Mouse (Mus musculus) gastrocnemius, postnatal 10 days (tissue): ENCODE results near the gene 2300002M23Rik. TPM values are rescaled to one million over a fixed set of nuclear protein-coding genes. Genes with fewer than 3 reads are reported as not detected.
A peak's percentile ranks its signal among the peaks of the same experiment; 100 is the strongest.

Source experiments
- DNase-seq: peaks from one replicate; pipeline ENCODE4 v3.0.0; 2021; ENCODE audit warnings: mixed read lengths
- long read RNA-seq, 2 experiments: library from polyadenylated mRNA; stranded (forward); transcript quantifications; one replicate each; pipeline ENCODE4 v2.0.0; 2021
- total RNA-seq, 2 experiments: library from RNA; stranded (reverse); gene quantifications; 2 replicates each; pipeline ENCODE4 v1.2.3; 2021

The 2300002M23Rik gene
- total RNA-seq = not detected
- long read RNA-seq, experiment 1 = 0 reads
- long read RNA-seq, experiment 2 = 0 reads

GRCm38 (mm10) chr17:35567150-35567549 is at the start of gene 2300002M23Rik:
Gene 2300002M23Rik, plus strand, starts transcription at chr17:35567450.
- DNase-seq = no peak

GRCm38 (mm10) chr17:35517526-35517925 is 49.7 kb upstream of the 2300002M23Rik start:
- no peak for DNase-seq

GRCm38 (mm10) chr17:35524354-35524753 is 42.9 kb upstream of the 2300002M23Rik start:
- peak; percentile 29 for DNase-seq

- DNase-seq = no peak
Measured at GRCm38 (mm10) chr17:35526644-35527043, 40.6 kb upstream of the 2300002M23Rik start.

DNA sequence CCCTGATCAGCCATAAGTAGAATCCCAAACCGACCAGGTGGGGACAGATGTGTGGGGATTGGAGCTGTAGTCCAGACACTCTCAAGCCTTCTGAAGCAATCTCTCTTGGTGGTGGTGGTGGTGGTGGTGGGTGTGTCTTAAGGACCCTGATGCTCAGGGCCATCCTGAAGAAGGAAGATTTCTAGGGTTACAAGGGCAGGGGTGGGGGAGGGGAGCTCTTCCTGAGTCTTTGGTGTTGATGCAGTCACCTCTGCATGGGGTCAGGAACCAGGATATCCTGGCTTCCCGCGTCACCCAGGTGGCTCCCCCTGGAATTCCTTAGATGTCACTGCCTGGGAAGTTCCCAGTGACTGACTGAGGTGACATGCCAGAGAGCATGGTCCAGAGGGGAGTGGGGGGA is 34.9 kb upstream of the 2300002M23Rik start:
- no peak for DNase-seq

DNA sequence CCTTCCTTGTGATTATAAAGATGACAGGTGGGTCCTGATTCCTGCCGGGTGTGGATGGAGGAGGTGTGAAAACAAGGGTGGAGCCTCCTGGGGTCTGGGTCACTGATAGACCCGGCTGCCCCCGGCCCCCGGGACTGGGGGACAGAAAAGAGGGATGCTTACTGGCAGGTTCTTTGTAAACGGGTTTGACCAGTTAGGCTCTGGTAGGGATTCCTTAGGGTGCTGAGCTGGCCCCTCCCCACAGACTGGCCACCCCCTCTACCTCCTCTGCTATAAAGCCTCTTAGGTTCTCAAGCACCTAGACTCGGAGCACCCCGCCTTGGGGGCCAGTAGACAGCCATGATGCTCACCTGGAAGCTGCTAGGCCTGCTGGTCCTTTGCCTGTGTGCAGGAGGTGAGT is 34.3 kb upstream of the 2300002M23Rik start, which contains the start of gene Psors1c2:
Psors1c2 (plus strand) TSS at position 301 of the 400 bp plus-strand sequence.
- DNase-seq = no peak

DNA sequence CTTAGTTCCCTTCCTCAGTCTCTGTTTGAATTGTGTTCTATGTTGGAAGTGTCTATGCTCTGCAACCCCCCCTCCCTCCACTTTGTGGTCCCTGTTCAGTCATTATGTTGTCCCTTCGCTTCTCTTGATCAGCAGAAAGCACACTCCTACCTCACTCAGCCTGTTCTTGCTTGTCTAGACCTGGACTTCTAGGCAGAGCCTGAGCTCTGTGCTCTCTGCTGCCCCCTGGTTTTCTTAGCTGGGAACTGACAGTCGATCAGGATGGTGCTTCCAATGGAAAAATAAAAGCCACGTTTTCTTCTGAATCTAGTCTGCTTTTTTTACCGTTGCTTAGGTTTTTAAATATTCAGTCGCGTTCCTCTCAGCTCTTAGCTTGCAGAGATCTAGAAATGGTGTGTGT is 32.9 kb upstream of the 2300002M23Rik start:
- DNase-seq = peak; percentile 72

DNA sequence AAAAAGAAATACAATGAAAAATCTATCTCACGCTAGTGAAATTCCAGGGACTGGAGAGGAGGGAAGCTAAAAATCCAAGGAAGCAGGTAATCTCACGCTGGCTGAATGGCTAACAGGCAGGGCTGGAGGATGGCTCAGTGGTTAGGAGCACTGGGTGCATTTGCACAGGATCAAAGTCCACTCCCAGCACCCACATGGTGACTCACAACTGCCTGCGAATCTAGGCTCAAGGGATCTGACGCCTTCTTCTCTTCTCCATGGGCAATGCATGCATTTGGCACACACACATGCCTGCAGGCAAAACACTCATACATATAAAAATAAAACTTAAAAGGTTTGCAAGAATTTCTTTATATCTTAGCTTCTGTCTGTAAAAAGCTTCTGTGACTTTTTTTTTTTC is 29.8 kb upstream of the 2300002M23Rik start:
- DNase-seq = no peak

- DNase-seq = no peak
Measured at GRCm38 (mm10) chr17:35538476-35538875, 28.8 kb upstream of the 2300002M23Rik start.

- no peak for DNase-seq
Measured at GRCm38 (mm10) chr17:35539540-35539939, 27.7 kb upstream of the 2300002M23Rik start.

DNA sequence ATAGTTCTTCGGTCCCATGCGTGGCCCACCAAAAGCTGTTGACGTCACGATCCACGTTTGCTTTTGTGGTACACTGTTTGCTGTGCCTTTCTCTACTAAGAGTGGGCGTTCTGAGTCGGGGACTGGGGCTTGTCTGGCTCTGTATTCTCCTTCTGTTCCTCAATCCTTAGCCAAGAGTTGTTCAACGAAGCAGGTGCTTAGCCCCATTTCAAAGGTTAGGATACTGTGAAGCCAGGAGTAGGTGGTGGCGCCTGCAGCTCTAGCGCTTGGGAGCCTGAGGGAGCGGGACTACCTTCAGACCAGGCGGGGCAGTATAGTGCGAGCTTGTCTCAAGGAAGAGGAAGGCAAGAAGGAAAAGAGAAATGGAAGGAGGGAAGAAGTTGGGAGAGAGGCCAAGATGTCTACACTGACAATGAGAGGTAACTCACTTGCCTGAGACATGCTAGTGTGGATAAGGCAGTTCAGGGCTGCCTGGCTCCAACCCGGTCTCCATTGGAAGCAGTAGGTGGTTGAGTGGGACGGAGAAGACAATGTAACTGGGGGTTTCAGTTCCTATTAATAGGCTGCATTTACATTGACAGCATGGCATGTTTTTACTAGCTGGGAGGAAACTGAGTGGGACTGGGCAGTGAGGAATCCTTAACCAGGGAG is 24.4 kb upstream of the 2300002M23Rik start:
- no peak for DNase-seq

GRCm38 (mm10) chr17:35543412-35543861 is 23.8 kb upstream of the 2300002M23Rik start:
- no peak for DNase-seq

DNA sequence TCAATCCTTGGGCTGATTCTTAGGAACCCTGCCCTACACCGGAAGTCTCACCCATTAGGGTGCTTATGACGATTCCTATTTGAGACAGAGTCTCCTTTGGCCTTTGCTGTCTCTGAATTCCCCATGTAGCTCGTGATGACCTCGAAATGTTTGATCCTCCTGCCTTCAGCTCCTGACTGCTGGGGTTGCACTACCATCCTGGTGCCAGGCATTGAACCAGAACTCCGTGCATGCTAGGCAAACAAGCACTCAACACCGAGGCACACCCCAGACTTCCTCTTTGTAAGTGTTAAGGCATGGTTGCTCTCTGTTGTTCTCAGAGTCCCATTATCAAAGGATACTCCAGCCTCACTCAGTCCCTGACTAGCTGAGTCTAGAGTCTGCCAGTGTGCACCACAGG is 23.2 kb upstream of the 2300002M23Rik start:
- DNase-seq = no peak

GRCm38 (mm10) chr17:35544680-35545079 is 22.6 kb upstream of the 2300002M23Rik start:
- peak; percentile 63 for DNase-seq

GRCm38 (mm10) chr17:35547465-35547864 is 19.8 kb upstream of the 2300002M23Rik start:
- DNase-seq = no peak

DNA sequence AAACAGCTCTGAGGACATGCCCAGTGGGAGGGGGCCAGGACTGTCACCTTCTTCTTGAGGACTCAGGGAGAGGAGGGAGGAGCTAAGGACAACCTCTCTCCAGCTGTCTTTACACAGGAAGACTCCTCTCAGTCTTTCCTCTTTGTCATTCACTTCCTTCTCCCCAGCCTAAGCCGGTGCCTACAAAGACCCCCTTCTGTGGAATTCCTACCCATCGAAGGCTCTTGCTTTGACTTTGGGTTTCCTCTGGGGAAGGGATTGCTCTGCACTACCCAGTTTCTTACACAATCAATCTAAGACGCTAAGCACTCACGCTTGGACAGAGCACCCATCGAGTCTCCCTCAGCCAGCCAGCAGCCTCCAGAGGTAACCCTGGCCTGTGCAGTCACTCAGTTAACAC is 18.6 kb upstream of the 2300002M23Rik start:
- DNase-seq = no peak

- DNase-seq = peak; percentile 73
Measured at GRCm38 (mm10) chr17:35549437-35550142, 17.7 kb upstream of the 2300002M23Rik start.

DNA sequence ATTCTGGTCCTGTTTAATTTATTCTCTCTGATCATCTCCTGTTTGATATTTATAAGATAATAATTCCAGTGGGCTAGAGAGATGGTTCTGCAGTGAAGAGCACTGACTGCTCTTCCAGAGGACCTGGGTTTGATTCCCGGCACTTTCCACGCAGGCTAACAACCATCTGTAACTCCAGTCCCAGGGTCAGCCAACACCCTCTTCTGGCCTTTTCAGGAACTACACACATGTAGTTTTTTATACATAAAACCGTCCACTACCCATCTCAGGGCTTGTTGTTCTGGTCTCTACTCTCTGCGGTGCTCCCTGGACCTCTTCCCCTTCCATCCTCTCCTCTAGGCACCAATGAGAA is 17.1 kb upstream of the 2300002M23Rik start:
- no peak for DNase-seq

DNA sequence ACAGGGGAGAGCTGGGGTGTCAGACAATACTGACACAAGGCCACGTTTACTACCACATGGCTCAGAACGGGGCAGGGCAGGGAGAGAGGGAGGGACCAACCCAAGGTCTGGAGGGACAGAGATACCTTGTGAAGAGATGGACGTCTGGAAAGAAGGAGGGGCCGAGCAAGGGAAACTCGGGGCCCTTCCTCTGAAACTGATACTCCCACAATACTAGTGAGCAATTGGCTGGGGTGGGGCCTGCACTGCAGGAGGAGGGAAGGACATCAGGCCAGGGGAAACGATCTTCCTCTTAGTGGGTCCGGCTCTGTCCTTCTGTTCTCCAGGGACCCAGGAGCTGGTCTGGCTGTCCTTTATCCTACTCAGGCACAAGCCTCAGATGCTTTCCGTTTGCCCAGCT is 16.4 kb upstream of the 2300002M23Rik start:
- no peak for DNase-seq

GRCm38 (mm10) chr17:35551881-35552414 is 15.3 kb upstream of the 2300002M23Rik start, which contains the start of gene Cdsn:
Gene Cdsn, plus strand, starts transcription at chr17:35552128.
- DNase-seq = no peak

GRCm38 (mm10) chr17:35554321-35554720 is 12.9 kb upstream of the 2300002M23Rik start:
- DNase-seq = no peak

DNA sequence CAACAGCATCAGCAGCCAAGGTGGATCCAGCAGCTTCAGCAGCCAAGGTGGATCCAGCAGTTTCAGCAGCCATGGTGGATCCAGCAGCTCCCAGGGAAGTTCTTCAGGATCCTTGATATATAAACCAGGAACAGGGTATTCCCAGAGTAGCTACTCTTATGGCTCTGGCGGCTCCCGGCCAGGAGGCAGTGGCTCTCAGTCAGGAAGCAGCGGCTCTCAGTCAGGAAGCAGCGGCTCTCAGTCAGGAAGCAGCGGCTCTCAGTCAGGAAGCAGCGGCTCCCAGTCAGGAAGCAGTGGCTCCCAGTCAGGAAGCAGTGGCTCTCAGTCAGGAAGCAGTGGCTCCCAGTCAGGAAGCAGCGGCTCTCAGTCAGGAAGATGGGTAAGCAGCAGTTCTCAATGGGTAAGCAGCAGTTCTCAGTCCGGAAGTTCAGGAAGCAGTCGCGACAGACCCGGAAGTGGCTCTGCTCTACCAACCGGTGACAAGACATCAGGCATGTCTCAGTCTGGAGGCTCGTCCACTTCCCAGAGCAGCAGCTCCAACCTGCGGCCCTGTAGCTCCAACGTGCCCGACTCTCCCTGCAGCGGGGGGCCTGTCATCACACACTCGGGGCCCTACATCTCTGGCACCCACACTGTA is 12.4 kb upstream of the 2300002M23Rik start:
- no peak for DNase-seq
